Mouse (Mus musculus) MEL (cell line): ENCODE data around the gene Alkbh4. TPM values are rescaled to one million over a fixed set of nuclear protein-coding genes. Genes with fewer than 3 reads are reported as not detected.

Experiments
- DNase-seq: peaks from one replicate; pipeline ENCODE4 v3.0.0; 2011; ENCODE audit warnings: low read depth, low spot score
- H3K27ac ChIP-seq: 2 replicates; pipeline ENCODE4 v1.5.1; 2012; ENCODE audit warnings: low read depth, mild to moderate bottlenecking, control low read depth, low read length, moderate library complexity; ENCODE audit not compliant: control insufficient read depth
- H3K27me3 ChIP-seq, 2 experiments: fragments of 150-350 bp in 1 of 2; sonication (generic) in 1 of 2; 2 replicates each; pipeline ENCODE4 v1.6.1; 2012; ENCODE audit warnings: low read length in 2 of 2, mild to moderate bottlenecking in 2 of 2, improper control_type of control experiment in 1 of 2, moderate library complexity in 1 of 2; ENCODE audit not compliant: insufficient read depth in 2 of 2, control insufficient read depth in 1 of 2
- H3K36me3 ChIP-seq, 2 experiments: 2 replicates each; pipeline ENCODE4 v1.6.1; 2012 to 2014; ENCODE audit warnings: low read length in 2 of 2, improper control_type of control experiment in 1 of 2, inconsistent platforms in 1 of 2, mild to moderate bottlenecking in 1 of 2; ENCODE audit not compliant: insufficient read depth in 2 of 2, control insufficient read depth in 1 of 2
- H3K4me1 ChIP-seq, 2 experiments: fragments of 150-350 bp in 1 of 2; sonication (generic) in 1 of 2; 2 replicates each; pipeline ENCODE4 v1.6.1; 2012; ENCODE audit warnings: low read length in 2 of 2, improper control_type of control experiment in 1 of 2, mild to moderate bottlenecking in 1 of 2; ENCODE audit not compliant: insufficient read depth in 2 of 2, control insufficient read depth in 1 of 2
- H3K4me3 ChIP-seq, 2 experiments: fragments of 150-350 bp in 1 of 2; sonication (generic) in 1 of 2; 2 replicates each; pipeline ENCODE4 v1.5.1; 2012; ENCODE audit warnings: low read depth in 2 of 2, low read length in 2 of 2, mild to moderate bottlenecking in 2 of 2, moderate library complexity in 2 of 2, control low read depth in 1 of 2, improper control_type of control experiment in 1 of 2; ENCODE audit not compliant: control insufficient read depth in 1 of 2, insufficient read depth in 1 of 2
- H3K79me2 ChIP-seq: 2 replicates; pipeline ENCODE4 v1.6.1; 2012; ENCODE audit warnings: mild to moderate bottlenecking, low read length, moderate library complexity; ENCODE audit not compliant: control insufficient read depth, poor library complexity, insufficient read depth
- H3K9ac ChIP-seq: 2 replicates; pipeline ENCODE4 v1.6.1; 2012; ENCODE audit warnings: low read depth, mild to moderate bottlenecking, control low read depth, low read length, moderate library complexity; ENCODE audit not compliant: control insufficient read depth, poor library complexity, severe bottlenecking
- H3K9me3 ChIP-seq: fragments of 150-350 bp; sonication (generic); replicated peaks from 2 replicates; pipeline ENCODE4 v1.6.1; 2012; ENCODE audit warnings: mild to moderate bottlenecking, low read length, improper control_type of control experiment, moderate library complexity; ENCODE audit not compliant: insufficient read depth
- EP300 ChIP-seq, 2 experiments: IDR thresholded peaks; 2 replicates each; pipeline ENCODE4 v1.6.1; 2011; ENCODE audit warnings: improper control_type of control experiment in 2 of 2, low read length in 2 of 2, low read depth in 1 of 2, mild to moderate bottlenecking in 1 of 2
- ETS1 ChIP-seq: IDR thresholded peaks from 2 replicates; pipeline ENCODE4 v1.6.1; 2012; ENCODE audit warnings: low read depth, mild to moderate bottlenecking, inconsistent platforms, low read length, improper control_type of control experiment, moderate library complexity
- GATA1 ChIP-seq: IDR thresholded peaks from 2 replicates; pipeline ENCODE4 v1.6.1; 2011; ENCODE audit warnings: low read depth, low read length, improper control_type of control experiment
- HCFC1 ChIP-seq: IDR thresholded peaks from 2 replicates; pipeline ENCODE4 v1.6.1; 2012; ENCODE audit warnings: low read depth, mild to moderate bottlenecking, inconsistent platforms, low read length, improper control_type of control experiment, moderate library complexity
- MAX ChIP-seq: IDR thresholded peaks from 2 replicates; pipeline ENCODE4 v1.6.1; 2011; ENCODE audit warnings: low read length, improper control_type of control experiment
- MXI1 ChIP-seq: IDR thresholded peaks from 2 replicates; pipeline ENCODE4 v1.6.1; 2011; ENCODE audit warnings: mild to moderate bottlenecking, low read depth, low read length, improper control_type of control experiment
- MYC ChIP-seq: IDR thresholded peaks from 2 replicates; pipeline ENCODE4 v1.6.1; 2011; ENCODE audit warnings: low read depth, mild to moderate bottlenecking, low read length, improper control_type of control experiment, moderate library complexity
- NELFE ChIP-seq: IDR thresholded peaks from 2 replicates; pipeline ENCODE4 v1.6.1; 2011; ENCODE audit warnings: low read depth, low read length, improper control_type of control experiment
- POLR2A ChIP-seq, 2 experiments: IDR thresholded peaks; 2 replicates each; pipeline ENCODE4 v1.6.1; 2011 to 2012; ENCODE audit warnings: low read length in 2 of 2, mild to moderate bottlenecking in 2 of 2, control low read depth in 1 of 2, improper control_type of control experiment in 1 of 2, low read depth in 1 of 2, moderate library complexity in 1 of 2; ENCODE audit not compliant: control insufficient read depth in 1 of 2, insufficient read depth in 1 of 2, poor library complexity in 1 of 2
- POLR2AphosphoS2 ChIP-seq: IDR thresholded peaks from 2 replicates; pipeline ENCODE4 v1.6.1; 2011; ENCODE audit warnings: low read length, improper control_type of control experiment
- POLR2AphosphoS5 ChIP-seq: IDR thresholded peaks from 2 replicates; pipeline ENCODE4 v1.6.1; 2012; ENCODE audit warnings: low read depth, borderline replicate concordance, mild to moderate bottlenecking, inconsistent platforms, low read length, moderate library complexity, mixed read lengths
- RAD21 ChIP-seq: IDR thresholded peaks from 2 replicates; pipeline ENCODE4 v1.6.1; 2011; ENCODE audit warnings: mild to moderate bottlenecking, low read depth, low read length, improper control_type of control experiment
- SIN3A ChIP-seq: IDR thresholded peaks from 2 replicates; pipeline ENCODE4 v1.6.1; 2012; ENCODE audit warnings: low read length, improper control_type of control experiment, inconsistent platforms
- TBP ChIP-seq: IDR thresholded peaks from 2 replicates; pipeline ENCODE4 v1.8.0; 2011; ENCODE audit warnings: low read depth, low read length, improper control_type of control experiment
- ZNF384 ChIP-seq: IDR thresholded peaks from 2 replicates; pipeline ENCODE4 v1.6.1; 2012; ENCODE audit warnings: low read depth, mild to moderate bottlenecking, inconsistent platforms, low read length, improper control_type of control experiment
- polyA plus RNA-seq, 2 experiments: library from polyadenylated mRNA; stranded (reverse) in 1 of 2; unstranded in 1 of 2; fragments of >175 nt in 1 of 2; fragments of >200 nt in 1 of 2; gene quantifications; 2 replicates each; pipeline versions ENCODE4 v1.2.1 to v1.2.4; 2012; ENCODE audit warnings: low replicate concordance in 2 of 2, low read depth in 1 of 2; ENCODE audit not compliant: insufficient read length in 2 of 2, insufficient read depth in 1 of 2, missing spikeins in 1 of 2
- total RNA-seq: library from RNA; depleted of rRNA; stranded (reverse); fragments of 300-350 nt; gene quantifications from 2 replicates; pipeline ENCODE4 v1.2.3, GENCODE M21; 2012

The Alkbh4 gene
- total and polyA plus RNA-seq, 3 experiments: 23.2 to 24.2 TPM; not detected in 1

GRCm38 (mm10) chr5:136171363-136172341, 35.7 kb downstream of the Alkbh4 start:
- Histone ChIP-seq H3K27ac (peak overlapping the region; percentile 94), H3K4me1 (peaks cover 0 to 29% of the 10 kb centered on the region in 2 experiments), H3K36me3 (peaks cover 2 to 15% of the 10 kb centered on the region in 2 experiments; a peak in 3 of 4 replicates), H3K9ac (peak overlapping the region; percentile 80)
- TF ChIP-seq ETS1 (no peak; the same call in 1 of the 2 replicates), SIN3A (peak; percentile 76; the same call in 1 of the 2 replicates), GATA1 (no peak), TBP (peak; percentile 78), ZNF384 (peak; percentile 64), MXI1 (peak; percentile 86), POLR2AphosphoS5 (0 out of 2 replicates have a peak, but pooled peaks have one; percentile 43), MAX (peak; percentile 84; the same call in 1 of the 2 replicates), POLR2A (IDR thresholded peaks at IDR 0.05; ENCODE audit: control insufficient read depth in 1 of 2, insufficient read depth in 1 of 2, low read depth in 1 of 2, low read length in 2 of 2, poor library complexity in 1 of 2) (peak; percentile 57 to 77; a peak in 3 of 4 replicates), HCFC1 (peak; percentile 39; the same call in 1 of the 2 replicates), MYC (peak; percentile 84; the same call in 1 of the 2 replicates), POLR2AphosphoS2 (no peak; the same call in 1 of the 2 replicates), RAD21 (no peak), EP300 (IDR thresholded peaks at IDR 0.05; ENCODE audit: low read depth in 1 of 2, low read length in 2 of 2) (0 out of 4 replicates have a peak, but pooled peaks of 1 of the 2 experiments have one; percentile 4), NELFE (peak; percentile 45; the same call in 1 of the 2 replicates)
- TF ChIP-seq, all 39 proteins: peak for 11
- H3K27me3 ChIP-seq: no peaks in the 10 kb centered on the region
- peak; percentile 86 for DNase-seq
- peak overlapping the region; percentile 78 to 81 for H3K4me3 ChIP-seq
- H3K79me2 ChIP-seq: peaks cover 14% of the 10 kb centered on the region
- no peaks in the 10 kb centered on the region for H3K9me3 ChIP-seq

GRCm38 (mm10) chr5:136172939-136173338, 37.0 kb downstream of the Alkbh4 start:
- Histone ChIP-seq H3K27me3 (no peaks in the 10 kb centered on the region), H3K9me3 (no peaks in the 10 kb centered on the region), H3K79me2 (peaks cover 14% of the 10 kb centered on the region), H3K9ac (no peak overlapping the region), H3K4me3 (no peak overlapping the region), H3K4me1 (peaks cover 0 to 29% of the 10 kb centered on the region in 2 experiments), H3K27ac (no peak overlapping the region), H3K36me3 (peaks cover under 1 to 15% of the 10 kb centered on the region in 2 experiments; a peak in 3 of 4 replicates)
- DNase-seq: no peak
- TF ChIP-seq ZNF384 (peak; percentile 58; the same call in 1 of the 2 replicates), EP300 (IDR thresholded peaks at IDR 0.05; ENCODE audit: low read depth in 1 of 2, low read length in 2 of 2) (no peak)
